Mouse (Mus musculus) midbrain, embryonic 15.5 days (tissue): ENCODE measurements around the gene Olfr116. TPM values are rescaled to one million over a fixed set of nuclear protein-coding genes. Genes with fewer than 3 reads are reported as not detected.

Experiments
- ATAC-seq: fragments of 200-750 bp; cut with Nextera tagmentation; replicated peaks from 2 replicates; pipeline ENCODE4 v1.8.0; 2017; ENCODE audit warnings: moderate TSS enrichment
- H3K27ac ChIP-seq: fragments of 300-500 bp; sonication (generic); 2 replicates; pipeline ENCODE4 v1.5.1; 2015; ENCODE audit warnings: mild to moderate bottlenecking, inconsistent platforms
- H3K27me3 ChIP-seq: fragments of 300-500 bp; sonication (generic); replicated peaks from 2 replicates; pipeline ENCODE4 v1.6.1; 2015; ENCODE audit warnings: inconsistent platforms
- H3K36me3 ChIP-seq: fragments of 300-500 bp; sonication (generic); replicated peaks from 2 replicates; pipeline ENCODE4 v1.6.1; 2015; ENCODE audit warnings: inconsistent platforms
- H3K4me1 ChIP-seq: fragments of 300-500 bp; sonication (generic); 2 replicates; pipeline ENCODE4 v1.6.1; 2015; ENCODE audit warnings: inconsistent platforms
- H3K4me2 ChIP-seq: fragments of 300-500 bp; sonication (generic); 2 replicates; pipeline ENCODE4 v1.6.1; 2015; ENCODE audit warnings: inconsistent platforms, mild to moderate bottlenecking, moderate library complexity
- H3K4me3 ChIP-seq: fragments of 300-500 bp; sonication (generic); 2 replicates; pipeline ENCODE4 v1.5.1; 2015; ENCODE audit warnings: mild to moderate bottlenecking, inconsistent platforms
- H3K9ac ChIP-seq: fragments of 300-500 bp; sonication (generic); 2 replicates; pipeline ENCODE4 v1.6.1; 2015; ENCODE audit warnings: mild to moderate bottlenecking, inconsistent platforms
- H3K9me3 ChIP-seq: fragments of 300-500 bp; sonication (generic); 2 replicates; pipeline ENCODE4 v1.6.1; 2016; ENCODE audit warnings: inconsistent platforms
- WGBS: fragments of 180-500 bp; shearing (Covaris S2); methylation state at CpG from one replicate; pipeline ENCODE4 v1.1.7; 2015; ENCODE audit warnings: mixed read lengths; 5-methylcytosine and 5-hydroxymethylcytosine counted together
- polyA plus RNA-seq: library from polyadenylated mRNA; unstranded; fragments of >200 nt; fragmentation: Nextera tagmentation; extraction: Ambion mirVana; gene quantifications from 2 replicates; pipeline ENCODE4 v1.2.1, GENCODE M21; 2015

Gene Olfr116
- polyA plus RNA-seq: not detected in 2 replicates

GRCm38 (mm10) chr17:37627009-37627408 lies at the start of gene Olfr116, which contains the start of gene Olfr115:
Olfr116 (minus strand) TSS chr17:37627199.
Olfr115 (minus strand) TSS chr17:37627109.
- Histone ChIP-seq H3K9ac (no peak within 1 kb of the TSS), H3K4me1 (no peaks in the 10 kb centered on the region), H3K4me3 (no peak within 1 kb of the TSS), H3K27me3 (no peaks in the 10 kb centered on the region), H3K4me2 (no peak within 1 kb of the TSS), H3K36me3 (no peaks in the 10 kb centered on the region), H3K27ac (no peak within 1 kb of the TSS), H3K9me3 (no peaks in the 10 kb centered on the region)
- ATAC-seq: no peak
- 84% methylated on average over 2 of the region's 2 CpGs for WGBS

DNA sequence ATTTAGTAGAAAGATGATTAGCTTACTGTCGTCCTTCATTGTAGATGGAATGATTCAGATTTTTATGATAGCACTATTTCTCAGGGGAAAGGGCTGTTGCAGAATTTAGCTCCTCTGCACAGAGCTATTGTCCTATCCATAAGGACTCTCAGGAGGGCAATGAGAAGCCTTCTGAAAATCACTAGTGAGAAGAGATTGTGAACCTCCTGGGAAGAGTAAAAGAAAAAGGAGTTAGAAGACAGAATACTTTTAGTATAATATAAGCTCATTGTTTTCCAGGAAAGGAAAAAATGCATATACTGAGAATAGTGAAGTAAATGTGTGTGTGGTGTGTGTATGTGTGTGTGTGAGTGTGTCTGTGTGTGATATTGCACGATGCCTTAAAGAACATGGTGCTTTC lies 39.7 kb upstream of the Olfr116 start, which contains the start of gene Olfr118:
Olfr118 (plus strand) TSS at position 301 of the 400 bp plus-strand sequence.
- no peaks in the 10 kb centered on the region for H3K36me3 ChIP-seq
- H3K27ac ChIP-seq: no peak within 1 kb of the TSS
- H3K27me3 ChIP-seq: no peaks in the 10 kb centered on the region
- H3K9me3 ChIP-seq: no peaks in the 10 kb centered on the region
- no peak within 1 kb of the TSS for H3K9ac ChIP-seq
- no peak for ATAC-seq
- 65% methylated on average over 2 of the region's 2 CpGs for WGBS
- H3K4me3 ChIP-seq: no peak within 1 kb of the TSS
- no peak within 1 kb of the TSS for H3K4me2 ChIP-seq
- H3K4me1 ChIP-seq: no peaks in the 10 kb centered on the region

- Histone ChIP-seq H3K9ac (no peak within 1 kb of the TSS), H3K9me3 (no peaks in the 10 kb centered on the region), H3K27ac (no peak within 1 kb of the TSS), H3K4me2 (no peak within 1 kb of the TSS), H3K4me3 (no peak within 1 kb of the TSS), H3K36me3 (no peaks in the 10 kb centered on the region), H3K4me1 (no peaks in the 10 kb centered on the region), H3K27me3 (no peaks in the 10 kb centered on the region)
- 60% methylated on average over 1 of the region's 1 CpGs for WGBS
- no peak for ATAC-seq
These were observed 36.7 kb upstream of the Olfr116 start, which contains the start of gene Olfr117 for GRCm38 (mm10) chr17:37663682-37664081. Olfr117 (minus strand) TSS chr17:37663782.

- Histone ChIP-seq H3K9me3 (no peaks in the 10 kb centered on the region), H3K4me2 (no peak within 1 kb of the TSS), H3K27ac (no peak within 1 kb of the TSS), H3K27me3 (no peaks in the 10 kb centered on the region), H3K36me3 (no peaks in the 10 kb centered on the region), H3K4me3 (no peak within 1 kb of the TSS), H3K9ac (no peak within 1 kb of the TSS), H3K4me1 (no peaks in the 10 kb centered on the region)
- ATAC-seq: no peak
These were observed 34.4 kb downstream of the Olfr116 start, which contains the start of gene Olfr114 for GRCm38 (mm10) chr17:37592643-37593042. Olfr114 (minus strand) TSS chr17:37592743.

GRCm38 (mm10) chr17:37577563-37577962 lies 49.4 kb downstream of the Olfr116 start, which contains the start of gene Olfr113:
Olfr113 (minus strand) TSS chr17:37577663.
- Histone ChIP-seq H3K4me3 (no peak within 1 kb of the TSS), H3K9ac (no peak within 1 kb of the TSS), H3K4me1 (no peaks in the 10 kb centered on the region), H3K27me3 (no peaks in the 10 kb centered on the region), H3K36me3 (no peaks in the 10 kb centered on the region), H3K9me3 (no peaks in the 10 kb centered on the region), H3K4me2 (no peak within 1 kb of the TSS), H3K27ac (no peak within 1 kb of the TSS)
- ATAC-seq: no peak

Other genes with a start within 250 kb of the Olfr116 start
- not detected in 2 replicates for gene Olfr105-ps, start 248.2 kb downstream of the Olfr116 start, polyA plus RNA-seq
- gene Olfr106-ps, start 236.8 kb downstream of the Olfr116 start, polyA plus RNA-seq: not detected in 2 replicates
- gene Olfr107, start 228.0 kb downstream of the Olfr116 start, polyA plus RNA-seq: not detected in 2 replicates
- gene Olfr108, start 181.7 kb downstream of the Olfr116 start, polyA plus RNA-seq: not detected in 2 replicates
- gene Olfr109, start 168.3 kb downstream of the Olfr116 start, polyA plus RNA-seq: not detected in 2 replicates
- gene H2-M2, start 143.6 kb downstream of the Olfr116 start, polyA plus RNA-seq: not detected in 2 replicates
- gene Olfr110, start 134.7 kb downstream of the Olfr116 start, polyA plus RNA-seq: not detected in 2 replicates
- gene Olfr111, start 119.2 kb downstream of the Olfr116 start, polyA plus RNA-seq: not detected in 2 replicates
- gene Olfr112, start 57.7 kb downstream of the Olfr116 start, polyA plus RNA-seq: not detected in 2 replicates
- gene Olfr113, start 49.5 kb downstream of the Olfr116 start, polyA plus RNA-seq: not detected in 2 replicates
- gene Olfr114, start 34.5 kb downstream of the Olfr116 start, polyA plus RNA-seq: not detected in 2 replicates
- not detected in 2 replicates for gene Olfr115, start 90 bp downstream of the Olfr116 start, polyA plus RNA-seq
- not detected in 2 replicates for gene Olfr117, start 36.6 kb upstream of the Olfr116 start, polyA plus RNA-seq
- not detected in 2 replicates for gene Olfr118, start 39.8 kb upstream of the Olfr116 start, polyA plus RNA-seq
- gene Olfr119, start 69.4 kb upstream of the Olfr116 start, polyA plus RNA-seq: not detected in 2 replicates
- gene Olfr120, start 94.6 kb upstream of the Olfr116 start, polyA plus RNA-seq: not detected in 2 replicates
- gene Olfr121, start 121.7 kb upstream of the Olfr116 start, polyA plus RNA-seq: not detected in 2 replicates
- not detected in 2 replicates for gene Olfr122, start 141.4 kb upstream of the Olfr116 start, polyA plus RNA-seq
- gene Olfr123, start 166.3 kb upstream of the Olfr116 start, polyA plus RNA-seq: not detected in 2 replicates
- not detected in 2 replicates for gene Olfr124, start 172.7 kb upstream of the Olfr116 start, polyA plus RNA-seq
- gene Olfr125, start 205.8 kb upstream of the Olfr116 start, polyA plus RNA-seq: not detected in 2 replicates
- not detected in 2 replicates for gene Olfr126, start 220.3 kb upstream of the Olfr116 start, polyA plus RNA-seq